Mouse (Mus musculus): Measurements from ENCODE around the gene Xlr3a. TPM values are rescaled to one million over a fixed set of nuclear protein-coding genes. Genes with fewer than 3 reads are reported as not detected.

Xlr3a gene
- polyA plus RNA-seq (2014; fragmentation: Illumina TruSeq; extraction: RNeasy Lipid Tissue Mini Kit (QIAGEN cat#74804); ENCODE audit: low replicate concordance): 8.7 TPM

GRCm38 (mm10) chrX:73096941-73097508, at the start of gene Xlr3a:
Gene Xlr3a, minus strand, starts transcription at chrX:73097095.

GRCm38 (mm10) chrX:73116747-73117146, 19.9 kb upstream of the Xlr3a start, which contains the start of gene Gm14685:
Gene Gm14685, plus strand, starts transcription at chrX:73117047.

GRCm38 (mm10) chrX:73082267-73083055, 14.4 kb downstream of the Xlr3a start, which contains the start of gene Xlr4a:
Gene Xlr4a, minus strand, starts transcription at chrX:73082478.

GRCm38 (mm10) chrX:73064415-73064793, 32.5 kb downstream of the Xlr3a start, which contains the start of gene Pnma3:
Gene Pnma3, plus strand, starts transcription at chrX:73064787.

GRCm38 (mm10) chrX:73037003-73037402, 59.9 kb downstream of the Xlr3a start, which contains the start of gene Pnma5:
Gene Pnma5, minus strand, starts transcription at chrX:73037103.

Other genes starting within 250 kb of the Xlr3a start
- 79.3 TPM for gene Cetn2, start 178.7 kb downstream of the Xlr3a start, polyA plus RNA-seq (2014; fragmentation: Illumina TruSeq; extraction: RNeasy Lipid Tissue Mini Kit (QIAGEN cat#74804); ENCODE audit: low replicate concordance)
- gene Nsdhl, start 178.5 kb downstream of the Xlr3a start, polyA plus RNA-seq (2014; fragmentation: Illumina TruSeq; extraction: RNeasy Lipid Tissue Mini Kit (QIAGEN cat#74804); ENCODE audit: low replicate concordance): 33.0 TPM
- gene Zfp185, start 109.8 kb downstream of the Xlr3a start, polyA plus RNA-seq (2014; fragmentation: Illumina TruSeq; extraction: RNeasy Lipid Tissue Mini Kit (QIAGEN cat#74804); ENCODE audit: low replicate concordance): 1.0 TPM
- not detected for gene Pnma5, start 60.0 kb downstream of the Xlr3a start, polyA plus RNA-seq (2014; fragmentation: Illumina TruSeq; extraction: RNeasy Lipid Tissue Mini Kit (QIAGEN cat#74804); ENCODE audit: low replicate concordance)
- not detected for gene Pnma3, start 32.3 kb downstream of the Xlr3a start, polyA plus RNA-seq (2014; fragmentation: Illumina TruSeq; extraction: RNeasy Lipid Tissue Mini Kit (QIAGEN cat#74804); ENCODE audit: low replicate concordance)
- gene Xlr4a, start 14.6 kb downstream of the Xlr3a start, polyA plus RNA-seq (2014; fragmentation: Illumina TruSeq; extraction: RNeasy Lipid Tissue Mini Kit (QIAGEN cat#74804); ENCODE audit: low replicate concordance): 7.1 TPM
- not detected for gene Gm14685, start 20.0 kb upstream of the Xlr3a start, polyA plus RNA-seq (2014; fragmentation: Illumina TruSeq; extraction: RNeasy Lipid Tissue Mini Kit (QIAGEN cat#74804); ENCODE audit: low replicate concordance)
- not detected for gene Xlr5b, start 51.7 kb upstream of the Xlr3a start, polyA plus RNA-seq (2014; fragmentation: Illumina TruSeq; extraction: RNeasy Lipid Tissue Mini Kit (QIAGEN cat#74804); ENCODE audit: low replicate concordance)
- gene DXBay18, start 52.4 kb upstream of the Xlr3a start, polyA plus RNA-seq (2014; fragmentation: Illumina TruSeq; extraction: RNeasy Lipid Tissue Mini Kit (QIAGEN cat#74804); ENCODE audit: low replicate concordance): not detected
- not detected for gene Spin2d, start 79.9 kb upstream of the Xlr3a start, polyA plus RNA-seq (2014; fragmentation: Illumina TruSeq; extraction: RNeasy Lipid Tissue Mini Kit (QIAGEN cat#74804); ENCODE audit: low replicate concordance)
- gene Xlr3b, start 95.1 kb upstream of the Xlr3a start, polyA plus RNA-seq (2014; fragmentation: Illumina TruSeq; extraction: RNeasy Lipid Tissue Mini Kit (QIAGEN cat#74804); ENCODE audit: low replicate concordance): 7.8 TPM
- 25.4 TPM for gene Xlr4b, start 117.2 kb upstream of the Xlr3a start, polyA plus RNA-seq (2014; fragmentation: Illumina TruSeq; extraction: RNeasy Lipid Tissue Mini Kit (QIAGEN cat#74804); ENCODE audit: low replicate concordance)
- gene F8a, start 131.2 kb upstream of the Xlr3a start, polyA plus RNA-seq (2014; fragmentation: Illumina TruSeq; extraction: RNeasy Lipid Tissue Mini Kit (QIAGEN cat#74804); ENCODE audit: low replicate concordance): 9.3 TPM
- 6.4 TPM for gene Xlr4c, start 146.0 kb upstream of the Xlr3a start, polyA plus RNA-seq (2014; fragmentation: Illumina TruSeq; extraction: RNeasy Lipid Tissue Mini Kit (QIAGEN cat#74804); ENCODE audit: low replicate concordance)
- not detected for gene Xlr3c, start 168.3 kb upstream of the Xlr3a start, polyA plus RNA-seq (2014; fragmentation: Illumina TruSeq; extraction: RNeasy Lipid Tissue Mini Kit (QIAGEN cat#74804); ENCODE audit: low replicate concordance)
- not detected for gene Xlr5a, start 195.9 kb upstream of the Xlr3a start, polyA plus RNA-seq (2014; fragmentation: Illumina TruSeq; extraction: RNeasy Lipid Tissue Mini Kit (QIAGEN cat#74804); ENCODE audit: low replicate concordance)
- 0.48 TPM for gene Xlr5c, start 195.9 kb upstream of the Xlr3a start, polyA plus RNA-seq (2014; fragmentation: Illumina TruSeq; extraction: RNeasy Lipid Tissue Mini Kit (QIAGEN cat#74804); ENCODE audit: low replicate concordance)
- not detected for gene Gm45015, start 239.7 kb upstream of the Xlr3a start, polyA plus RNA-seq (2014; fragmentation: Illumina TruSeq; extraction: RNeasy Lipid Tissue Mini Kit (QIAGEN cat#74804); ENCODE audit: low replicate concordance)
- 6.1 TPM for gene Zfp275, start 245.5 kb upstream of the Xlr3a start, polyA plus RNA-seq (2014; fragmentation: Illumina TruSeq; extraction: RNeasy Lipid Tissue Mini Kit (QIAGEN cat#74804); ENCODE audit: low replicate concordance)

All from small intestine, adult 10 weeks (tissue).